Mouse (Mus musculus): ENCODE measurements around the gene Hemgn.

GRCm38 (mm10) chr4:46370406-46370805, 42.9 kb downstream of the Hemgn start:
- TF ChIP-seq CTCF (IDR thresholded peaks at IDR 0.05; ENCODE audit: control insufficient read depth, insufficient read depth, low read length) (no peak), POLR2A (IDR thresholded peaks at IDR 0.05; ENCODE audit: borderline replicate concordance, control insufficient read depth, low read depth, low read length) (no peak)

All from bone marrow, adult 2 months (tissue).